Mouse (Mus musculus): Measurements from ENCODE around the gene Tead4.
A peak's percentile ranks its signal among the peaks of the same experiment; 100 is the strongest.
"Not testable (repeated sequence)": the region's sequence is repeated elsewhere in the genome, so short reads cannot be mapped to it uniquely, and the experiment has no call there.

The Tead4 gene

GRCm38 (mm10) chr6:128300134-128301001 is at the start of gene Tead4:
Gene Tead4 (minus strand): TSS chr6:128300823.
- DNase-seq: no peak

DNA sequence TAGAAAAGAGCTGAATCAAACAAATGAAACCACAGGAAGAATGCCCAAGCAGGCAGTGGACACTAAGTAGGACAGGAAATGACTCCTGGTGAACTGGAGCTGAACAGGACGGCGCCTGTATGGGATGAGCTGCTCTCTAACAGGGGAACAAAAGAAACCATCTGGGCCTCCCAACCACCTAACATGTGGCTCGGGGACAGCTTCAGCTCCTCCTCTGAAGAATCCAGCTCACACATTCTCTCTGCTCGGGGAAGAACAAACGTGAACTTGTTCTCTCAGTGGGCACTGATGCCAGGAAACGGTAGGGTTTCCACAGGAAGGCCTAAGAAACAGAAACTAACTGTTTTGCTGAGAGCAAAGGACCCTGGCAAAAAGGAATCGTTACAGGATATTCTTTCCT is 49.1 kb upstream of the Tead4 start:
- peak; percentile 71 for DNase-seq

DNA sequence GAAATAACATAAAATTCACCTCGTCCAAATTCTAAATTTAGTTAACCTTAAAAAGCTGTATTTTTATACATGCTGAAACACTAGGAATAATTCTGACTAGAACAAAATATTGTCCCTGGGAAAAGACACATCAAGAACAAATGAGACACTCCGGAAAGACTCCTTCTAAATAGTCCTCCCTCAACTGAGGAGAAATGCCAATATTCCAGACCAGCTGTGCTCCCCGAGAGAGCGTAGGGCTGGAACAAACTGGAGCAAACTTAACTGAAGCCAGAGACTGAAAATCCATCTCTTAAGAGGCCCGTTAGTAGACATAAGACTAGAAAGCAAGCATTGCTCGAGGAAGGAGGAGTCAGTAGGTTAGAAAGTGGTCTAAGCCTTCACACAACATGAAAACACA is 46.2 kb upstream of the Tead4 start:
- no peak for DNase-seq

DNA sequence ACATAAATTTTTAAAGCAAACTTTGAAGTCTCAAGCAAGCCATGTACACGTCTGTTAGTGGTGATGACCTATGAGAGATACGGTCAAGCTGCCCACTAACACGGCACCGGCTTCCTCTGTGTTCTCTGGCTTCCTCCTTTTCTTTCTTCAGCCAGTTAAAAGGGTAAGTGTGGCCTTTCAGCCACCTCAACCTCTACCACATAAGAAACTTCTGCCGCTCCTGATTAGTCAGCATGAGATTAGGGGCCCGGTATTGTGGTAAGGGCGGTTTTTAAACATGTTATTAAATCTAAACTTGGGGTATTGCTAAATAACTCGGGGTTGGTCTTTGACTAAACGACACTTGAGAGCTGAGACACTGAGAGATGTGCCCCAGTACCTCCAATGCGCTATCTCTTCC is 45.0 kb upstream of the Tead4 start:
- no peak for DNase-seq

GRCm38 (mm10) chr6:128341956-128342723 is 41.5 kb upstream of the Tead4 start:
- no peak for DNase-seq

- DNase-seq: no peak
These were observed 38.3 kb upstream of the Tead4 start for GRCm38 (mm10) chr6:128338876-128339275.

DNA sequence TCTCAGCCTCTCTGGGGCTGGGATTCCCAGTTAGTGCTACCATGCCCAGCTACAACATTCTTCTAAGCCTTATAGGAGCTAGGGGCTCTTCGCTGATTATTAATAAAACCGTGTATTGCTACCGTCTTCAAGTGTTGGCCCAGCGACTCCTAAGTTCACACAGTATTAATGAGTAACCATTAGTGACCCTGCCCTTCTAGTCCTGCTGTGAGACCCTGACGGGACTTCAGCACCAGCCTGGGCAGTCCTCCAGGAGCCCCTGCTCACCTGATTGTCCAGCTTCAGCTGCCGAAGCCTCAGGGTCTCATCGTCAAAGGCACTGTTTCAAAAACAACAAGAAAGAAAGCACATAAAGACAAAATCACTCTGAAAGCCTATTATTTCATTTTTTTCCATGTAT is 36.8 kb upstream of the Tead4 start:
- no peak for DNase-seq

GRCm38 (mm10) chr6:128334397-128335124 is 33.9 kb upstream of the Tead4 start:
- DNase-seq: peak; percentile 64

DNA sequence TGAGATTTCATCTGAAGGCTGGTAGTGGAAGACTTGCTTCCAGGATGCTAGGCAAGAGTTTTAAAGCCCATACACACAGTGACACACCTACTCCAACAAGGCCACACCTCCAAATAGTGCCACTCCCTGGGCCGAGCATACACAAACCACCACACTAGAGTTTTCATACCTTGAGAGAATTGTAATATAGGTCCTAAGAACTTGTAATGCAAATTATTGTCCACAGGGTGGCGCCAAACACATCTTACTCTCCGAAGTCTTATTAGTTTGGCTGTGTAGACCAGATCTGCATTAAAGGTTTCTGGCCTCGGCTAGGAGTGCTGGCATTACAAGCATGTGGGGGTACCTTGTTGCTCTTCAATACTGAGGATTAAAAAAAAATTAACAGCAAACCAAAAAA is 17.7 kb upstream of the Tead4 start:
- DNase-seq: peak; percentile 61

- DNase-seq: no peak
These were observed 15.0 kb upstream of the Tead4 start for GRCm38 (mm10) chr6:128315597-128315996.

DNA sequence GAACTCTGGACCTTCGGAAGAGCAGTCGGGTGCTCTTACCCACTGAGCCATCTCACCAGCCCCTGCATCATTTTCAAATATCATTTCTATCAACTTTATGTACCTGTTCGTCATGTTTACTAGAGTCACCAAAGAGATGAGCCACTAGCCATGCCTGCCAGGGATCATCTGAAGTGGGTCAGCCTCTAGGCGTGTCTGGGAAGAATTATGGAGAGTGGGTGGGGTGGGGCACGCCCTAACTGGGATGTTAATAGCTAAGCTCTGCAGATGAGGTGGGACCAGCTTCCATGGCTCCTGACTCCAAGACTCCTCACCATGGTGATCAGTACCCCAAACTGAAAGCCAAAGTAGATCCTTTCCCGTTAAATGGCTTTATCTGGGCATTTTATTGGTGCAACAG is 14.2 kb upstream of the Tead4 start:
- no peak for DNase-seq

DNA sequence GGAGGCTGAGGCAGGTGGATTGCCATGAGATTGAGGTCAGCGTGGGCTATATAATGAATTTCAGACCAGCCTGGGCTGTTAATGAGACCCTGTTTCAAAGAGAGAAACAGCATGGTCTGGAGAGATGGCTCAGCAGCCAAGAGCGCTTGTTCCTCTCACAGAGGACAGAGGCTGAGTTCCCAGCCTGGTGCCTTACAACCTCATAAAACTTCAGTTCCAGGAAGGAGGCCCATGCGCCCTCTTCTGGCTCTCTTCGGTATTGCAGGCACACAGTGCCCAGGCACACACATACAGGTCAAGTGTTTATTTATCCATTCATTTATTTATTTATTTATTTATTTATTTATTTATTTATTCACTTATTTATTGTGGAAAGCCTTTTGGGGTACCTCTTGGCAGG is 7.7 kb upstream of the Tead4 start:
- DNase-seq: no peak

GRCm38 (mm10) chr6:128304801-128305200 is 4.2 kb upstream of the Tead4 start:
- no peak for DNase-seq

DNA sequence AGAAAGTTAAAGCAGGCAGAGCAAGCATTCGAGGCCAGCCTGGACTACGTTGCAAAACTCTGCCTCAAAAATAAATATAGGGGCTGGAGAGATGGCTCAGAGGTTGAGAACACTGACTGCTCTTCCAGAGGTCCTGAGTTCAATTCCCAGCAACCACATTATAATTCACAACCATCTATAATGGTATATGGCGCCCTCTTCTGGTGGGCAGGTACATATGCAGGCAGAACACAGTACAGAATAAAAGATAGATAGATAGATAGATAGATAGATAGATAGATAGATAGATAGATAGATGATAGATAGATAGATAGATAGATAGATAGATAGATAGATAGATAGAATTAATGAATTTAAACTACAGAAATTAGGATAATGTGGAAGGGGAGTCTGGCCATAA is 2.0 kb upstream of the Tead4 start:
- DNase-seq: not testable (repeated sequence)

GRCm38 (mm10) chr6:128301891-128302290 is 1.3 kb upstream of the Tead4 start:
- no peak for DNase-seq

DNA sequence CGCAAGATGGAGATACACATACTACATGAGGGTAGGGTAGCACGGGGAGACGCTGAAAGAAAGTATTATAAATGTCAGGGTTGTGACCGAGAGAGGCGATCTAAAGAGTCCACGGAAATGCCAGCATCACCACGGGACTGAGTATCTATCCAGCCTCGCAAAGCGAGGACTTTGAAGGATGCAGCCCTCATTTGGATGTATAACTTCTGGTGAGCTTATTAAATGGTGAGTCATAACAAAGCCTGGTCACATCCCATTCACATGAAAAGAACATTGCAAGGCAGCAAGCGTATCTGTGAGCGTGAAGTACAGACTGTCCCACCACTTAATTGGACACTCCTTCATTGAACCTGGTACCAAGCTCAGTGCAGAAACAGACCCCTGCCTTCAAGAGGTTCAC is 835 bp upstream of the Tead4 start:
- no peak for DNase-seq

- DNase-seq: no peak
These were observed 1.1 kb downstream of the Tead4 start for GRCm38 (mm10) chr6:128299292-128300133.

- DNase-seq: no peak
These were observed 2.4 kb downstream of the Tead4 start for GRCm38 (mm10) chr6:128298246-128298645.

DNA sequence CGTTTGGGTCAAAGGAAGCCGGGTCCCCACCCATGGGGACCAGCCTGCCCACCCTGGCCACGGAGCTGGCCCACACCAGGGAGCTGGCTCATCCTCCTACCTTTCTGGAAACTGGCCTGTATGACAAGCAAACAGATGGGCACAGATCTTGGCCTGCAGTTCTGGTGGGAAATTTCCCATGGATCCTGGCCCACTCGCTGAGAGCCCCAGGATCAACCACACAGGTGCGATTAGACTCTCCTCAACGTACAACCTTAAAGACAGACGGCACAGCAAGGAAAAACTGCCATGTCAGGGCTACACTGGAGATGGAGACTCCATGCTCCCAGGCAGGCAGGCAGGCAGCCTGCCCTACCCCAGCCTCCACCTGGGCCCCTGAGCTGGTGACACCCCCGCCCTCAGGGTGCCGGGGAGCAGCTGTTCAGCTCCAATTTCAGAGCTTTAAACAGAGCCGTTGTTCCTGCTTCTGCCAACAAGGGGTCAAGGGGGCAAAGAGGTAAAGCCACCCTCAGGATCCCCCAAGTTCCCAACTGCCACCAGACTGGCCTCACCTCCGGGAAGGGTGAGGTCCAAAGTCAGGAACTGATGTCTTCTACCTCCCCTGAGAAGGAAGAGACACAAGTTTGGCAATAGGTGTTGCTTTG is 3.8 kb downstream of the Tead4 start:
- DNase-seq: no peak

DNA sequence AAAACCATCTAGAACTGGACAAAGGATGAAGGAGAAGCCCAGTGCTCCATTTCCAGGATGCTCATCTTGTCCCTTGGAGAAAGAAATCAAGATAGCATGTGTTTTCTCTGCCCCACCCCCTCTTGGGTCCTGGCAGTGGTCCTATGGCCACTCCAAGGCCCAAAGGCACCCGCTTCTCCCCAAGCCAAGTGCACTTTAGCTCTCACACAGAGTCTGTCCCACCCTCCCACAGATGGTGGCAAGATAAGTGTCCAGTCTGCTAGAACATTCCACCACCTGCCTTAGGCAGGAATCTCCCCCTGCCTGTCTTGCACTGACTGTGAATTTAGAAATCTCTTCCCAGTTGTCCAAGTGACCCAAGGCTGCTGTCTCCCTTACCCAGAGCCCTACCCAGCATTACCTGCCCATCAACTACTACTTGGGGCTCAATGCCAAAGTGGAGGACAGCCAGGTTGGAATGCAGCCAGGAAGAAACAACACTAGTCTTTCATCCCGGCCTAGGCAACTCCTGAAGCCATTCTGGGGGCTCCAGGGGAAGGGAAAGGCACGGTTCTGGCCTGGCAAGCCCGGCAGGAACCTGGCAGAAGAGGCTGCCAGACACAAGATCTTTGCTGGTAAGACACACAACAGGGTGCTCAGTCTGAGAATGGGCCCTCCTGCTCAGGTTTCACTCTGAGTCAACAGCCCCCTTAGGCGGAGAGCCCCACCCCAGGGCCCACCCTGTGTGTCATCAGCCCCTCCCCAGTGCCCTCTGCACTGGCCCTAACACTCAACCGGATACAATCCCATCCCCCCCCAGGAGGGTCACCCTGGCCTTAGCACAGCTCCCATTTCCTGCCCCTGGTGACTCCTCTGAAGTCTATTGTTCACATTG is 4.5 kb downstream of the Tead4 start:
- no peak for DNase-seq

- no peak for DNase-seq
These were observed 9.3 kb downstream of the Tead4 start for GRCm38 (mm10) chr6:128291284-128291683.

Measured in layer of hippocampus, adult 9-11 months (tissue).